Mouse (Mus musculus) bone marrow, adult 2 months (tissue): ENCODE data around the gene 2010003K11Rik.

Experiments used
- CTCF ChIP-seq: fragments of 200-500 bp; IDR thresholded peaks from 2 replicates; pipeline ENCODE4 v1.5.1; 2011; ENCODE audit warnings: low read length, control low read depth; ENCODE audit not compliant: control insufficient read depth, insufficient read depth
- POLR2A ChIP-seq: fragments of 200-500 bp; IDR thresholded peaks from 2 replicates; pipeline ENCODE4 v1.6.1; 2011; ENCODE audit warnings: low read depth, mild to moderate bottlenecking, control low read depth, low read length, borderline replicate concordance; ENCODE audit not compliant: control insufficient read depth

GRCm38 (mm10) chr19:4516288-4516687 is 17.9 kb upstream of the 2010003K11Rik start:
- TF ChIP-seq CTCF (no peak), POLR2A (no peak)
